Mouse (Mus musculus) left cerebral cortex, adult 18-20 months (tissue): ENCODE measurements around the gene Magi3. TPM values are rescaled to one million over a fixed set of nuclear protein-coding genes. Genes with fewer than 3 reads are reported as not detected.
A peak's percentile ranks its signal among the peaks of the same experiment; 100 is the strongest.

ENCODE experiments used
- DNase-seq, 2 experiments: peaks; one replicate each; pipeline ENCODE4 v3.0.0; 2021 to 2022; ENCODE audit warnings: low spot score in 2 of 2, mixed read lengths in 1 of 2
- long read RNA-seq, 2 experiments: library from polyadenylated mRNA; stranded (forward); transcript quantifications; one replicate each; pipeline ENCODE4 v2.0.0; 2021
- total RNA-seq, 2 experiments: library from RNA; stranded (reverse); gene quantifications; 2 replicates each; pipeline ENCODE4 v1.2.3; 2021

Magi3 gene
- 10 to 100 TPM; 50.3 to 50.4 TPM for total RNA-seq
- long read RNA-seq, experiment 1, full-length matches to known transcripts = 13 of 28 reads
- long read RNA-seq, experiment 1, partial matches to known transcripts = 7 of 28 reads
- long read RNA-seq, experiment 1, other reads (novel, unspliced or antisense) = 8 of 28 reads
- long read RNA-seq, experiment 2, full-length matches to known transcripts = 1 of 9 reads
- long read RNA-seq, experiment 2, partial matches to known transcripts = 2 of 9 reads
- long read RNA-seq, experiment 2, other reads (novel, unspliced or antisense) = 6 of 9 reads

- peak; percentile 92 to 98 for DNase-seq
Measured at GRCm38 (mm10) chr3:104220295-104220965, at the start of gene Magi3. TSS of gene Magi3 (minus strand) at chr3:104220374.

GRCm38 (mm10) chr3:104264530-104265145, 44.5 kb upstream of the Magi3 start:
- peak; percentile 56 to 70 for DNase-seq

- no peak for DNase-seq
Measured at GRCm38 (mm10) chr3:104260221-104260620, 40.0 kb upstream of the Magi3 start.

- DNase-seq = no peak
Measured at GRCm38 (mm10) chr3:104259168-104259567, 39.0 kb upstream of the Magi3 start.

- DNase-seq = no peak
Measured at GRCm38 (mm10) chr3:104257041-104257440, 36.9 kb upstream of the Magi3 start.

- no peak for DNase-seq
Measured at GRCm38 (mm10) chr3:104253760-104254159, 33.6 kb upstream of the Magi3 start.

- DNase-seq = no peak
Measured at GRCm38 (mm10) chr3:104247850-104248249, 27.7 kb upstream of the Magi3 start.

- no peak for DNase-seq
Measured at GRCm38 (mm10) chr3:104247057-104247456, 26.9 kb upstream of the Magi3 start.

GRCm38 (mm10) chr3:104244373-104244772, 24.2 kb upstream of the Magi3 start:
- no peak for DNase-seq

GRCm38 (mm10) chr3:104243972-104244371, 23.8 kb upstream of the Magi3 start:
- DNase-seq = no peak

GRCm38 (mm10) chr3:104239785-104240184, 19.6 kb upstream of the Magi3 start:
- DNase-seq = no peak

- no peak for DNase-seq
Measured at GRCm38 (mm10) chr3:104239376-104239775, 19.2 kb upstream of the Magi3 start.

GRCm38 (mm10) chr3:104237846-104238440, 17.8 kb upstream of the Magi3 start:
- no peak for DNase-seq

GRCm38 (mm10) chr3:104236029-104236428, 15.9 kb upstream of the Magi3 start:
- DNase-seq = no peak

- DNase-seq = no peak
Measured at GRCm38 (mm10) chr3:104235099-104235498, 14.9 kb upstream of the Magi3 start.

GRCm38 (mm10) chr3:104233366-104234312, 13.5 kb upstream of the Magi3 start:
- no peak for DNase-seq

GRCm38 (mm10) chr3:104227438-104228111, 7.4 kb upstream of the Magi3 start:
- no peak for DNase-seq

GRCm38 (mm10) chr3:104226731-104227130, 6.6 kb upstream of the Magi3 start:
- no peak for DNase-seq

- no peak for DNase-seq
Measured at GRCm38 (mm10) chr3:104221156-104221555, 982 bp upstream of the Magi3 start.
